Mouse (Mus musculus): ENCODE data around the gene Ergic2. TPM values are rescaled to one million over a fixed set of nuclear protein-coding genes. Genes with fewer than 3 reads are reported as not detected.

Gene Ergic2
- polyA plus RNA-seq, 1 experiment from 2014 or later, result 219 TPM

- Histone ChIP-seq H3K36me3 (ENCODE audit: control insufficient read depth, insufficient read depth, low read length) (no peaks in the 10 kb centered on the region; the same call in 1 of the 2 replicates), H3K4me3 (ENCODE audit: low read length) (no peak overlapping the region), H3K9me3 (ENCODE audit: control insufficient read depth, low read length) (no peaks in the 10 kb centered on the region), H3K9ac (ENCODE audit: low read length) (no peak overlapping the region), H3K4me2 (ENCODE audit: low read depth, low read length) (no peak overlapping the region), H3K4me1 (replicated peaks; ENCODE audit: control insufficient read depth, insufficient read depth, low read length) (no peaks in the 10 kb centered on the region), H3K27ac (ENCODE audit: low read length) (no peak overlapping the region), H3K27me3 (ENCODE audit: control insufficient read depth, insufficient read depth, low read depth, low read length) (no peaks in the 10 kb centered on the region)
- ATAC-seq (ENCODE audit: low read depth), result no peak
- WGBS, result 68% methylated on average over 7 of the region's 7 CpGs
Measured at GRCm38 (mm10) chr6:148246544-148246943, 34.4 kb upstream of the Ergic2 start.

DNA sequence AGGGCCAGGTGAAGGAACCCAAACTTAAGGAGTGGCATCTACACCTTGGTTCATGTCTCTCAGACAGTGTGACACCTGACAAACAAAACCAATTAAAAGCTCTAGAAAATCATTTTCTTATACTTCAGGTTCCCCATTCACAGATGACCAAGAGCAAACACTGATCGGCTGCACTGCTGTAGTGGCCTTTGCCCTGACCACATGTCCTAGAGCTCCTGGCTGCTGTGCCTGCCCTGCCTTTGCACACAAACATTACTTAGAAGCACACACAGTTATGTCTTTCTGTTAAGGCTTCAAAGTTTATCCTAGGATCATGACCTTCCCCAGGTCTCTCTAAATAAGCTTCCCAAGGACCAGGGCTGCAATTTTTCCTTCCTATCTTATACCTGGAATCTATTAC lies 32.7 kb upstream of the Ergic2 start:
- ATAC-seq (ENCODE audit: low read depth), result no peak
- WGBS, result 55% methylated on average over 1 of the region's 1 CpGs
- no peaks in the 10 kb centered on the region for H3K9me3 ChIP-seq (ENCODE audit: control insufficient read depth, low read length)
- H3K27me3 ChIP-seq (ENCODE audit: control insufficient read depth, insufficient read depth, low read depth, low read length), result no peaks in the 10 kb centered on the region
- no peak overlapping the region for H3K27ac ChIP-seq (ENCODE audit: low read length)
- H3K9ac ChIP-seq (ENCODE audit: low read length), result no peak overlapping the region
- H3K4me3 ChIP-seq (ENCODE audit: low read length), result no peak overlapping the region
- H3K36me3 ChIP-seq (ENCODE audit: control insufficient read depth, insufficient read depth, low read length), result no peaks in the 10 kb centered on the region; the same call in 1 of the 2 replicates
- no peak overlapping the region for H3K4me2 ChIP-seq (ENCODE audit: low read depth, low read length)
- H3K4me1 ChIP-seq (replicated peaks; ENCODE audit: control insufficient read depth, insufficient read depth, low read length), result no peaks in the 10 kb centered on the region

GRCm38 (mm10) chr6:148242304-148242703 lies 30.1 kb upstream of the Ergic2 start:
- Histone ChIP-seq H3K36me3 (ENCODE audit: control insufficient read depth, insufficient read depth, low read length) (no peaks in the 10 kb centered on the region; the same call in 1 of the 2 replicates), H3K27ac (ENCODE audit: low read length) (no peak overlapping the region), H3K4me3 (ENCODE audit: low read length) (no peak overlapping the region), H3K27me3 (ENCODE audit: control insufficient read depth, insufficient read depth, low read depth, low read length) (no peaks in the 10 kb centered on the region), H3K9ac (ENCODE audit: low read length) (no peak overlapping the region), H3K4me2 (ENCODE audit: low read depth, low read length) (no peak overlapping the region), H3K9me3 (ENCODE audit: control insufficient read depth, low read length) (no peaks in the 10 kb centered on the region), H3K4me1 (replicated peaks; ENCODE audit: control insufficient read depth, insufficient read depth, low read length) (no peaks in the 10 kb centered on the region)
- 66% methylated on average over 3 of the region's 3 CpGs for WGBS
- no peak for ATAC-seq (ENCODE audit: low read depth)

DNA sequence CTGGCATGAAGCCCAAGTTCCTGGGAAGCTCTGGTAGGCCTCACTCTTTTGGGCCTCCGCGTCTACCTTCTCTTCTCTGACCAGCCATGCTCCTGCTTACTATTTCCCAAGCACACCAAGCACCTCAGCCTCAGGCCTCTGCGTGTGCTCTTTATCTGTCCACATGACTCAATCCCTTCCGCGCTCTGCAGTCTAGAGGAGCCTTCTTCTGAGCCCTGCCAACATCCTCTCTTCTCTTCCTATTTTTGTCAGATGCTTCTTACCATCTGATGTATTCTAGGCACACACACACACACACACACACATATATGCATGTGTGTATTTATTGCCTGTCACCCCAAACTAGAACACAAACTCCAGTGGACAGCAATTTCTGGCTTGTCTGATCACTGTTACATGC lies 29.5 kb upstream of the Ergic2 start:
- Histone ChIP-seq H3K36me3 (ENCODE audit: control insufficient read depth, insufficient read depth, low read length) (no peaks in the 10 kb centered on the region; the same call in 1 of the 2 replicates), H3K9me3 (ENCODE audit: control insufficient read depth, low read length) (no peaks in the 10 kb centered on the region), H3K4me2 (ENCODE audit: low read depth, low read length) (no peak overlapping the region), H3K27ac (ENCODE audit: low read length) (no peak overlapping the region), H3K9ac (ENCODE audit: low read length) (no peak overlapping the region), H3K27me3 (ENCODE audit: control insufficient read depth, insufficient read depth, low read depth, low read length) (no peaks in the 10 kb centered on the region), H3K4me1 (replicated peaks; ENCODE audit: control insufficient read depth, insufficient read depth, low read length) (no peaks in the 10 kb centered on the region), H3K4me3 (ENCODE audit: low read length) (no peak overlapping the region)
- no peak for ATAC-seq (ENCODE audit: low read depth)
- WGBS, result 82% methylated on average over 5 of the region's 5 CpGs

DNA sequence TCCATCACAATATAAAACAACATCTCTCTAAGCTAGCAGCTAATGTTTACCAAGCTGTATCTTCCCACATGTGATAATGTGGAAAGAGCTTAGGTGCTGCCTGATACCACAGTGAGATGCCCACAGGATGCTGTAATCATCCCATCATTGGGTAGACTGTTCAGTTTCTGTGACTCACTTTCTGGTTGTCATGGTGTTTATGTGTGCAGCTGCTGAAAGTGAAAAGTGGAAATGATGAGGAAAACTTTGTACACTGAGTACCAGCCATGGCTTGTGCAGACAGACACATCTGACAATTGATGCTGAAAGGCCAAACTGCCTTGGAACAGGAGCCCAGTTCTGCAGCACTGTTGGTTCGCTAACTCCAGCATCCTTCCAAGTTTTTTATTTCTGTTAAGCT lies 27.1 kb upstream of the Ergic2 start:
- H3K4me1 ChIP-seq (replicated peaks; ENCODE audit: control insufficient read depth, insufficient read depth, low read length), result no peaks in the 10 kb centered on the region
- H3K36me3 ChIP-seq (ENCODE audit: control insufficient read depth, insufficient read depth, low read length), result no peaks in the 10 kb centered on the region
- H3K9me3 ChIP-seq (ENCODE audit: control insufficient read depth, low read length), result no peaks in the 10 kb centered on the region
- H3K9ac ChIP-seq (ENCODE audit: low read length), result no peak overlapping the region
- no peaks in the 10 kb centered on the region for H3K27me3 ChIP-seq (ENCODE audit: control insufficient read depth, insufficient read depth, low read depth, low read length)
- WGBS, result 86% methylated on average over 1 of the region's 1 CpGs
- H3K4me3 ChIP-seq (ENCODE audit: low read length), result no peak overlapping the region
- H3K4me2 ChIP-seq (ENCODE audit: low read depth, low read length), result no peak overlapping the region
- H3K27ac ChIP-seq (ENCODE audit: low read length), result no peak overlapping the region
- ATAC-seq (ENCODE audit: low read depth), result no peak

DNA sequence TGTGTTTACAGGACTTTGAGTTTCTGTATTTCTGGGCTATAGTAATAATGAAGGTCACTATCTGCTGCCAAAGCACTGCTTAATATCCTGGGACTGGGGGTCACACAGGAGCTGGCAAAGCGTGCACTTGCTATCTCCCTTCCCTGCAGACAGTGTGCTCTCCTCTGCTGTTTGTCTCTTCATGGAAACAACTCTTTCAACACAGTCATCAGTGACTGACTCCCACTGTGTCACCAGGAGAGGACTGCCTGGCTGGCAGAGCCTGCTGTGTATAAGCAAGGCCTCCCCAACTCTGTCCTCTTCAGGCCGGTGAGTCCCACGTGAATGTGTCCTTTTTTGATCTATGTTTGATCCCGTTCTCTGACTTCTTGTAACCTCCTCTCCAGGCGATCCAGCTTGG lies 25.3 kb upstream of the Ergic2 start:
- 40% methylated on average over 5 of the region's 5 CpGs for WGBS
- Histone ChIP-seq H3K9me3 (ENCODE audit: control insufficient read depth, low read length) (no peaks in the 10 kb centered on the region), H3K27me3 (ENCODE audit: control insufficient read depth, insufficient read depth, low read depth, low read length) (no peaks in the 10 kb centered on the region), H3K27ac (ENCODE audit: low read length) (no peak overlapping the region), H3K36me3 (ENCODE audit: control insufficient read depth, insufficient read depth, low read length) (no peaks in the 10 kb centered on the region), H3K4me3 (ENCODE audit: low read length) (no peak overlapping the region), H3K4me2 (ENCODE audit: low read depth, low read length) (no peak overlapping the region), H3K4me1 (replicated peaks; ENCODE audit: control insufficient read depth, insufficient read depth, low read length) (no peaks in the 10 kb centered on the region), H3K9ac (ENCODE audit: low read length) (no peak overlapping the region)
- no peak for ATAC-seq (ENCODE audit: low read depth)

- Histone ChIP-seq H3K36me3 (ENCODE audit: control insufficient read depth, insufficient read depth, low read length) (no peaks in the 10 kb centered on the region), H3K27me3 (ENCODE audit: control insufficient read depth, insufficient read depth, low read depth, low read length) (no peaks in the 10 kb centered on the region), H3K9ac (ENCODE audit: low read length) (no peak overlapping the region), H3K4me3 (ENCODE audit: low read length) (no peak overlapping the region), H3K4me2 (ENCODE audit: low read depth, low read length) (no peak overlapping the region), H3K4me1 (replicated peaks; ENCODE audit: control insufficient read depth, insufficient read depth, low read length) (no peaks in the 10 kb centered on the region), H3K9me3 (ENCODE audit: control insufficient read depth, low read length) (no peaks in the 10 kb centered on the region), H3K27ac (ENCODE audit: low read length) (no peak overlapping the region)
- WGBS, result 57% methylated on average over 3 of the region's 3 CpGs
- no peak for ATAC-seq (ENCODE audit: low read depth)
Measured at GRCm38 (mm10) chr6:148234105-148234828, 22.1 kb upstream of the Ergic2 start.

DNA sequence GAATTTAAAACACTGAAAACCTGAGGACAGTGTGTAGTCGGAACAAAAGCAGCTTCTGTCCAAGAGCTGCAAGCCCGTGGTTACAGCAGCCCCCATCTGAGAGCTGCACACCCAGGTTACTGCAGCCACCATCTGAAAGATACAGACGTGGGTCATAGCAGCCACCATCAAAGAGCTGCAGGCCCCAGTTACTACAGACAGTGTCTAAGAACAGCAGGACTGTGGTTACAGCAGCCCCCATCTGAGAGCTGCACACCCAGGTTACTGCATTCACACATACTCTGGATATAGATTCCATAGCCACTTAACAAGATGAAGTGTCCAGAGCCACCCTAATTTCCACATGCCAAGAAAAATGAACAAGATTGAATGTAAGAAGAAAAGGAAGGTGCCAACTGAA lies 15.4 kb upstream of the Ergic2 start:
- Histone ChIP-seq H3K9me3 (ENCODE audit: control insufficient read depth, low read length) (no peaks in the 10 kb centered on the region), H3K4me1 (replicated peaks; ENCODE audit: control insufficient read depth, insufficient read depth, low read length) (no peaks in the 10 kb centered on the region), H3K36me3 (ENCODE audit: control insufficient read depth, insufficient read depth, low read length) (no peaks in the 10 kb centered on the region), H3K27me3 (ENCODE audit: control insufficient read depth, insufficient read depth, low read depth, low read length) (no peaks in the 10 kb centered on the region), H3K9ac (ENCODE audit: low read length) (no peak overlapping the region), H3K27ac (ENCODE audit: low read length) (no peak overlapping the region), H3K4me3 (ENCODE audit: low read length) (no peak overlapping the region), H3K4me2 (ENCODE audit: low read depth, low read length) (no peak overlapping the region)
- 57% methylated on average over 3 of the region's 3 CpGs for WGBS
- no peak for ATAC-seq (ENCODE audit: low read depth)

DNA sequence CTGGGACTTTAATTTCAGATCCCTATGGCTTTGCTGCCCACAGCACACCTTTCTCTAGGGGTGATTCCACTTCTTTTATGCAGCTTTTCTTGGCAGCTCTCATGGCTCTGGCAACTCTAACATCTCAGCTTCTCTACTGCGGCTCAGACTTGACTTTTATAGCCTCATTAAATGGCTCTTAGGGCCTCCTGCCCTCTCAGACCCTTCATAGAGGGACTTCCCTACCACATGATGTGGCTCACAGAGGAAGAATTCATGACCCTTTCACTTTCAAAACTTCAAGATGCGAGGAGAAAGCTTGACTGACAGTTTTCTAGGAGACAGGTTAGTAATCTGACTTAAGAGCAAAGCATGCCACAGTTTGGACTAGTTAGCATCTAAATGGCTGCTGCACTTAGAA lies 10.5 kb upstream of the Ergic2 start:
- Histone ChIP-seq H3K9me3 (ENCODE audit: control insufficient read depth, low read length) (no peaks in the 10 kb centered on the region), H3K27me3 (ENCODE audit: control insufficient read depth, insufficient read depth, low read depth, low read length) (no peaks in the 10 kb centered on the region), H3K4me1 (replicated peaks; ENCODE audit: control insufficient read depth, insufficient read depth, low read length) (no peaks in the 10 kb centered on the region), H3K9ac (ENCODE audit: low read length) (no peak overlapping the region), H3K27ac (ENCODE audit: low read length) (no peak overlapping the region), H3K4me2 (ENCODE audit: low read depth, low read length) (no peak overlapping the region), H3K4me3 (ENCODE audit: low read length) (no peak overlapping the region), H3K36me3 (ENCODE audit: control insufficient read depth, insufficient read depth, low read length) (no peaks in the 10 kb centered on the region)
- no peak for ATAC-seq (ENCODE audit: low read depth)
- 80% methylated on average over 2 of the region's 2 CpGs for WGBS

Data from lung, embryonic 16.5 days (tissue).